Mouse (Mus musculus) bone marrow macrophage, adult 2 months (primary cell): ENCODE results near the gene Nfat5.

Experiments
- CTCF ChIP-seq: IDR thresholded peaks from 2 replicates; pipeline ENCODE4 v1.5.1; 2012; ENCODE audit warnings: low read depth, mild to moderate bottlenecking, low read length, moderate library complexity
- POLR2A ChIP-seq: IDR thresholded peaks from 2 replicates; pipeline ENCODE4 v1.6.1; 2012; ENCODE audit warnings: mild to moderate bottlenecking, low read depth, low read length, borderline replicate concordance

DNA sequence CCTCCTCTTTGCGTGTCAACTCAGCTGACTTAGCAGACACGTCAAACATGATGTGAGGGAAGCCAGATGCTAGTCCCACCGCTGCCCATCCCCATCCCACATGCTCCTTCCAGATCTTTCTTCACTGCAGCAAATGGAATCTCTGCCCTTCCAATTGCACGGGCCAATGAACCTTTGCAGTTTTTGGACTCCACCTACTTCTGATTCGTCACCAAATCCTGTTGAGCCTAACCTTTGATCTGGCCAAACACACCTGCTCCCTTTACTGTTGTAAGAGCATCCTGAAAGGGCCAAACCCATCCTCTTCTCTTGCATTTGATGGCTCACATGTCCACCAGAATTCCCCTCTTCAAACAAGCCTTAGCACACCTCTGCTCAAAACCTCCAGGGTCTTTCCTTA is 91.4 kb downstream of the Nfat5 start:
- no peak for TF ChIP-seq CTCF
- no peak for TF ChIP-seq POLR2A
